Mouse (Mus musculus) thymus, adult 2 months (tissue): ENCODE measurements around the gene Adgrg3.

Experiments
- CTCF ChIP-seq: fragments of 200-500 bp; IDR thresholded peaks from 2 replicates; pipeline ENCODE4 v1.5.1; 2012; ENCODE audit warnings: mild to moderate bottlenecking, control low read depth, low read length, moderate library complexity, borderline replicate concordance; ENCODE audit not compliant: control insufficient read depth, poor library complexity, insufficient read depth; ENCODE audit errors: extremely low read depth
- POLR2A ChIP-seq: fragments of 200-500 bp; IDR thresholded peaks from 2 replicates; pipeline ENCODE4 v1.6.1; 2012; ENCODE audit warnings: mild to moderate bottlenecking, low read length, control low read depth, moderate library complexity; ENCODE audit not compliant: control insufficient read depth, poor library complexity, insufficient read depth; ENCODE audit errors: extremely low read depth

- no peak for TF ChIP-seq POLR2A
- no peak for TF ChIP-seq CTCF
Observed at GRCm38 (mm10) chr8:95017451-95017850, at the start of gene Adgrg3.
